Mouse (Mus musculus): ENCODE results near the gene Atg13.

Gene Atg13

DNA sequence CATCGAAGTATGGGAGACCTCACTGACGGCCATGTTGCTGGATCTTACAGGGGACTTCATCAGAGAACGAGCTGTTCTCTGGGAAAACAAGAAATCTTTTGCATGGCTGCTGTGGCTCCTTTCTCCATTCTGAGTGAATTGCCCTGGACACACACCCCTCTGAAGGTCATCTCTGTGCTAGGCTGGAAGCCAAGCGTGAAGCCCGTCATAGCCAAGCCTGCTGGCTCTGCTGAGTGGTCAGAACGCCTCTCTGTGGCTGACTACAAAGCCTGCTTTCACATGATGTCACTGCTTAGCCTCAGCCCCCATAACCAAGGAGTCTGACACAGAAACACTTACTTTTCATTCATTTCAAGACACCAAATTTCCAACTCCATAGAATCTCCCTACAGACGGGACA, 20.9 kb downstream of the Atg13 start:
- no peak for DNase-seq

DNA sequence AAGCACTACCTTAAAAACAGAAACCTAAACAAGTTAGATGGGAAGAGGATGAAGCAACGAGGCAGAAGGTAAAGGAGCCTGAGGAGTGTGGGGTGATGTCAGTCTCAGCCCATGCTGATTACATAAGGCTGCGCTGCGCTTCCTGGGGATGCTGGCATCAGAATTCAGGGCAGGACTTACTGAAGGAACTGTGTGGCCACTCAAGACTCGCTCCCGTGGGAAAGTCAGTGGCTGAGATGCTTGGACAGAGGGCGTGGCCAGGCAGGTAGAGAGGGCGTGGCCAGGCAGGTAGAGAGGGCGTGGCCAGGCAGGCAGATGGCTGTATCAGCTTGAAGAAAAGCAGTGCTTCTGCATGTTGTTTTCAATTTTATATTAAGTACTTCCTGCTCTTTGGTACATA, 26.5 kb downstream of the Atg13 start:
- DNase-seq = no peak

GRCm38 (mm10) chr2:91682850-91683249, 27.5 kb downstream of the Atg13 start:
- peak; percentile 44 for DNase-seq

GRCm38 (mm10) chr2:91676961-91677360, 33.4 kb downstream of the Atg13 start:
- no peak for DNase-seq

DNA sequence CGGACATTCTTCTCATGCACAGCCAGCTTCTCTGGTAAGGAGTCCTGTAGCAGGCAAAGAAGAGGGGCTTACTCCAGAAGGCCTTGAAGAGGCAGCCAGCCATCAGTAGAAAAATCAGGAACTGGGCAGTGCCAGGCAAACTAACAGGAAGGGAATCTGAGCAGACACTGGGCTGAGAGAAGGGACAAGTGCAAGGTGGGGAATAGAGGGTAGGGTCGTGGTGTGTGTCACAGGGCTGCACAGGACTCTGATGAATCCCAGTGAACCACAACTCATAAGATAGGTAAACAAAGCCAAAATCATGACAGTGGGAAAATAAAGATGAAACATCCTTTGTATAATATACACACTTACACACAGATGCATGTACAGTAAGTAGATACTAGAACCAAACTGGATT, 34.0 kb downstream of the Atg13 start:
- DNase-seq = no peak

GRCm38 (mm10) chr2:91674895-91675294, 35.5 kb downstream of the Atg13 start:
- no peak for DNase-seq

DNA sequence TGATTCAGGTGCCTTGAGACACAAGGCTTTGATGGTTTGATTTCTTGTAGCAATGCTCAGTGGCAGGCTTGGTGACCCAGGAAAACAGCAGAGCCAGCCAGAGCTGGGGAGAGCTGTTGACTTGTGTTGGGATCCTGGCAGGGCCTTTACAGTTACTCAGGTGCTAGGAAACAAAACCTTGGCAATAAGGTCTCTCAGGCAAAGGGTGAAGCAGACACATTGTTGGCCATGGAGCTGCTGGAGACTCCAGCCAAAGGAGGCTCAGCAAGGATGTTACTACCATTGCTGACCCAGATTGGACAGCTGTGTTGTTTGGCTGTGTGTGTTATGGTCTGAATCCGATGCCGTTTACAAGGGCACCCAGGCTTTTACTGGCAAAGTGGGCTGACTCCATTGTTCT, 36.8 kb downstream of the Atg13 start:
- DNase-seq = no peak

DNA sequence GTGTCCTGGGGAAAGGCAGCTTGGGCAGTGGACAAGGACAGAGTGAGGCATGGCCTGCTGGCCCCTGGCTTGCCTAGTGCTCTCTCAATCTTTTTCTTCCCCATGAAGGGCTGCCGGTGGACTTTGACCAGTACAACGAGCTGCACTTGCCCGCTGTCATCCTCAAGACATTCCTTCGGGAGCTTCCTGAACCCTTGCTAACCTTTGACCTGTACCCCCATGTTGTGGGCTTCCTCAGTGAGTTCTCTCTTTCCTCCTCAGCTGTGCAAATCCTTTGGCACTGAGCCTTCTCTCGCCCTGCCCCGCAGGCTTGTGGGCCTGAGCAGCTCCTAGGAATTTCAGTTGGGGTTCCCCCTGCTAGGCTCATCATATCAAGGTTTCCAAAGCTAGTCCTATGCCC, 40.3 kb downstream of the Atg13 start:
- no peak for DNase-seq

GRCm38 (mm10) chr2:91669326-91669725, 41.0 kb downstream of the Atg13 start:
- DNase-seq = no peak

GRCm38 (mm10) chr2:91667747-91668146, 42.6 kb downstream of the Atg13 start:
- DNase-seq = no peak

DNA sequence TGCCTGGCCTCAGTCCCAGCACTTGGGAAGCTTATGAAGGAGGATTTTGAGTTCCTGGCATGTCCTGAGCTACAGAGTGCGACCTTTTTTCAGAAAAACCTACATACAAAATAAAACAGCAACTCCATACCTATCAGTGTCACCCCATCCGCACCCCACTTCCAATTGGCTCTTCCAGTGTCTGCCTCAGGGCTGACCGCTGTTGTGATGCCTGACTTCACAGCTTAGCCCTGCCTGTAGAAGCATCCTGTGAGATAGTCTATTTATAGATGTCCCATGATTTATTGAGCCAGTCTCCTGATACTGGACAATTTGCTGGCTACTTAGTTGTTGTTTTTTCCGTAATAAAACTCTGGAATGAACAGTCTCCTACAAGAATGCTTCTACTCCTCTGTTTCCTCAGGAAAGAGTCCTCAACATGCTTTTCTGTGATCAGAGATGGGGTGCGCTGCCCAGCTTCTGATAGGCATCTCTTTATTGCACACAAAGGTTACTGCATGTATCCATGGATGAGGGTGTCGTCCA, 43.9 kb downstream of the Atg13 start:
- no peak for DNase-seq

- DNase-seq = no peak
Measured at GRCm38 (mm10) chr2:91664780-91665179, 45.6 kb downstream of the Atg13 start.

GRCm38 (mm10) chr2:91660981-91661380, 49.4 kb downstream of the Atg13 start:
- no peak for DNase-seq

DNA sequence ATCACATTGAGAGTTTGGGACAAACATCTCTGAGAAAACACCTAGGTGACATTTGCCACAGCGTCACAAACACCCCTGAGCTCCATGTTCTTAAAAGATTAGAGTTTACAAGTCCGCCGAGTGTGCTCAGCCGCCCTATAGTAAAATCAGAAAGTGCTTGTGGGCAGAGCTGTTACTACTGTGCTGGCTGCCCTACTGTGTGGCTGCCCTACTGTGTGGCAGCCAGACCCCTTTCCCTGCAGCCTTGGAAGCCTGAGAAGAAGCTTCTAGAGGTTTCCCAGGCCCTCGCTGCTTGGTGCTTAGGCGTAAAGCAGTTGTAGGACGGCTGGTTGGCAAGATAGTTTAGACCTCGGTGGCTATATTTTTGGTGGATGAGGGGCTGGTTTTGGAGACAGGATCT, 50.7 kb downstream of the Atg13 start:
- no peak for DNase-seq

- no peak for DNase-seq
Measured at GRCm38 (mm10) chr2:91656774-91657173, 53.6 kb downstream of the Atg13 start.

DNA sequence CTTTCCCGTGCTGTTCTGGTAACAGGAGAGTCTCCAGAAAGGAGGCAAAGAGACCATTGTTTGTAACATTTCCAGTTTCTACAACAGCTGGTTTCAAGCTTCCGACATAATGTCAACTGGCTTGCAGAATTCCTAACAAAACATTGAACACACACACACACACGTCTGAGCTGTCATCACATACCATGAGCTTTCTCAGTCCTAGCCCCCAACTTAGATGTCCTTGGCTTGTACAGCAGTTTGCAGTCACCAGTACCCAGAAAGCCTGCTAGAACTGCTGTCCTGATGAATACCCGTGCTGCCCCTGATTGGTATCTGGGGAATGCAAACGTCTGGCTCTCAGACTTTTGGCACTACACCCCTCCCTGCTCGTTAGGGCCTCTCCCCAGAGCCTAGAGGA, 54.5 kb downstream of the Atg13 start:
- DNase-seq = no peak

DNA sequence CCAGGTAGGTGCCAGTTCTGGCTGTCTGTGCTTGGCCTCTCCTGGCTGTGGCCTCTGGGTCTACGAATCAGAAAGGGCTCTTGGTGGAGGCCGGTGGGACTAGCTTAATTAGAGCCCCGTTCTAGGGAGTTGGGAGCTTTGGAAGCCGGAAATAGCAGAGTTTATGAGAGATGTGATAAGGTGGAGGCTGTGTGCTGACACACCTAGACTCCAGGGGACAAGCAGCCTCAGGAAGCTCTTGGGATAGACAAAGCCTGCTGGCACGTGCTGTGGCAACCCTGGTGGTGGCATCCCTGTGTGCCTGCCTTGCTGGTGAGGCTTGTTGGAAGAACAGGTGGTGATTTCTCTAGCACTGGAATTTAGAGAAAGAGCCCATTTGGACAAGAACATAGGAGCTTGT, 55.0 kb downstream of the Atg13 start:
- no peak for DNase-seq

DNA sequence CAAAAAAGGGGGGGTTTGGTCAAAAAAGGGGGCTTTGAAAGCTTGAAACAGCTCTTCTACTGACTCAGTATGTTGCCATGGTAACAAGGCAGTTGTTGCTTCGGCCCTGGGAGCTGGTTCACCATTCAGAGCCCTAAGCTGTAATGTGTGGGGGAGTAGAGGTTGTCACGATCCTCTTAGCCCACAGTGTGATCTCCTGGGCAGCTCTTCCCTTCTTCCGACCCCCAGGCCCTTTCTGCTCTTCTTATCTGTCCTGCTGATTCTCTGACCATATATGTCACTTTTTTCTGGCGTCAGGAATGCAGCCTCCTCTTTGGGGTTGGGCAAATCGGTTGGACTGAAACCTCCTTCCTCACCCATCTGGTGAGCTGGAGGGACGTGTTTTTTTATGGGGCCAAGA, 57.5 kb downstream of the Atg13 start:
- DNase-seq = no peak

GRCm38 (mm10) chr2:91651458-91652258, 58.7 kb downstream of the Atg13 start:
- no peak for DNase-seq

DNA sequence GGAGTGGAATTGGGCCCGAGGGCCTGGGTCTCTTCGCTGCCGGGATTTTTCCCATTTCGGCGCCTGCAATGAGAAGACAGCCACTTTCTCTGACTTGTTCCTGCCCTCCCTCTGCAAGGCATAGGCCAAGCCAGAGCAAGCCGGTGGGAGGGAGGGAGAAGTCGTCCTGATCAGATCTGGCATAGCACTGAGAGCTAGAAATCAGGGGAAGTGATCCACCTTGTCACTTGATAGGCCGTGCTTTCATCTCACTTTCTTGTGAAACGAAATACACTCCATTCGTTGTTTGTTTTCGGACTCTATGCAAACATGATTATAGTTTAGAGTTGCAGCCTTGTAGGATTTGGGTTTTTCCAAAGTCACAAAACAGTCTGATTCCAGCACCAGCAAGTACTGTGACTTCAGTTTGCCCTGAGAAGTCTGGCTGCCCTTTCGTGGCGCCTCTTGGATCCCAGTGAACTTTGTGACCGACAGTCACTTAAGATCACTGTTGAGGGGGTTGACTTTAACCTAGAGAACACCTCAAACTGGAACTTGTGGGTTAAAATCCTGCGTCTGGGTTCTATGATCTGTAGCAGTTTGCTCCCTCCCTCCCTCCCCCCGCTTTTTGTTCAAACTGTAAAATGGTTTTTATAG, 59.9 kb downstream of the Atg13 start:
- no peak for DNase-seq

- DNase-seq = peak; percentile 97
Measured at GRCm38 (mm10) chr2:91649553-91650359, 60.6 kb downstream of the Atg13 start, which contains the start of the genes Zfp408 and Arhgap1. TSS of gene Zfp408 (minus strand) at chr2:91649791. TSS of gene Arhgap1 (plus strand) at chr2:91649860.

- DNase-seq = peak; percentile 47
Measured at GRCm38 (mm10) chr2:91649152-91649551, 61.2 kb downstream of the Atg13 start.

DNA sequence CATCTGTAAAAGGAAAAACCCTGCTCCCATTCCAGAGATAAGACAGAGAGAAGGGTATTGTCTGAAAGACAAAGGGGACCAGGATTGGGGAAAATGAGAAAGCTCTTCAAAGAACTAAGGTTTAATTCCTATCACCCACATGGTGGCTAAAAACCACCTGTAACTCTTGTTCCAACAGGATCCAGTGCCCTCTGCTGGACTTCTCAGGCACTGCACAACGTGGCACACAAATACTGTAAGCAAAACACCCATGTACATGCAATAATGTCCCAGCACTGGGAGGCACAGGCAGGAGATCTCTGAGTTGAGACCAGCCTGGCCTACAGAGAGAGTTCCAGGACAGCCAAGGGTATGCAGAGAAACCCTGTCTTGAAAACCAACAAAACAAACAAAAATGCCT, 63.6 kb downstream of the Atg13 start:
- DNase-seq = peak; percentile 75

Data from thymus, postnatal 14 days (tissue).